Mouse (Mus musculus): ENCODE results near the gene P2rx1. TPM values are rescaled to one million over a fixed set of nuclear protein-coding genes. Genes with fewer than 3 reads are reported as not detected.

Gene P2rx1
- polyA plus RNA-seq, 1 experiment = 400 TPM

- H3K27me3 ChIP-seq (replicated peaks) = peaks cover 17% of the 10 kb centered on the region
- H3K36me3 ChIP-seq (replicated peaks; ENCODE audit: low read length) = peaks cover 85% of the 10 kb centered on the region
- H3K4me3 ChIP-seq (replicated peaks) = peak within 1 kb of the TSS; percentile 92
- no peak for TF ChIP-seq GATA1 (IDR thresholded peaks at IDR 0.05; ENCODE audit: borderline replicate concordance, low read length)
- TF ChIP-seq FLI1 (IDR thresholded peaks at IDR 0.05; ENCODE audit: low read length) = no peak
- H3K4me1 ChIP-seq = peaks cover 86% of the 10 kb centered on the region
- no peaks in the 10 kb centered on the region for H3K9me3 ChIP-seq
Observed at GRCm38 (mm10) chr11:73018471-73019146, 19.7 kb downstream of the P2rx1 start, which contains the start of gene Camkk1. Gene Camkk1 (plus strand): TSS chr11:73019008.

- Histone ChIP-seq H3K4me3 (replicated peaks) (peak overlapping the region; percentile 92), H3K27me3 (replicated peaks) (peaks cover 17% of the 10 kb centered on the region), H3K4me1 (peaks cover 88% of the 10 kb centered on the region), H3K9me3 (no peaks in the 10 kb centered on the region), H3K36me3 (replicated peaks; ENCODE audit: low read length) (peaks cover 85% of the 10 kb centered on the region)
- TF ChIP-seq GATA1 (IDR thresholded peaks at IDR 0.05; ENCODE audit: borderline replicate concordance, low read length) (no peak), FLI1 (IDR thresholded peaks at IDR 0.05; ENCODE audit: low read length) (no peak)
Observed at GRCm38 (mm10) chr11:73019147-73019795, 20.4 kb downstream of the P2rx1 start.

GRCm38 (mm10) chr11:73020953-73021800 is 22.3 kb downstream of the P2rx1 start:
- H3K4me1 ChIP-seq = peaks cover 90% of the 10 kb centered on the region
- H3K4me3 ChIP-seq (replicated peaks) = peak overlapping the region; percentile 40
- peaks cover 17% of the 10 kb centered on the region for H3K27me3 ChIP-seq (replicated peaks)
- TF ChIP-seq GATA1 (IDR thresholded peaks at IDR 0.05; ENCODE audit: borderline replicate concordance, low read length) = no peak
- TF ChIP-seq FLI1 (IDR thresholded peaks at IDR 0.05; ENCODE audit: low read length) = no peak
- no peaks in the 10 kb centered on the region for H3K9me3 ChIP-seq
- peaks cover 84% of the 10 kb centered on the region for H3K36me3 ChIP-seq (replicated peaks; ENCODE audit: low read length)

- Histone ChIP-seq H3K27me3 (replicated peaks) (peaks cover 17% of the 10 kb centered on the region), H3K4me1 (peaks cover 86% of the 10 kb centered on the region), H3K9me3 (no peaks in the 10 kb centered on the region), H3K4me3 (replicated peaks) (no peak overlapping the region), H3K36me3 (replicated peaks; ENCODE audit: low read length) (peaks cover 86% of the 10 kb centered on the region)
- TF ChIP-seq GATA1 (IDR thresholded peaks at IDR 0.05; ENCODE audit: borderline replicate concordance, low read length) = no peak
- no peak for TF ChIP-seq FLI1 (IDR thresholded peaks at IDR 0.05; ENCODE audit: low read length)
Observed at GRCm38 (mm10) chr11:73023099-73023498, 24.2 kb downstream of the P2rx1 start.

- H3K27me3 ChIP-seq (replicated peaks) = peaks cover 17% of the 10 kb centered on the region
- TF ChIP-seq FLI1 (IDR thresholded peaks at IDR 0.05; ENCODE audit: low read length) (no peak), GATA1 (IDR thresholded peaks at IDR 0.05; ENCODE audit: borderline replicate concordance, low read length) (no peak)
- no peak overlapping the region for H3K4me3 ChIP-seq (replicated peaks)
- peaks cover 93% of the 10 kb centered on the region for H3K36me3 ChIP-seq (replicated peaks; ENCODE audit: low read length)
- peaks cover 79% of the 10 kb centered on the region for H3K4me1 ChIP-seq
- no peaks in the 10 kb centered on the region for H3K9me3 ChIP-seq
Observed at GRCm38 (mm10) chr11:73023827-73024226, 24.9 kb downstream of the P2rx1 start.

- Histone ChIP-seq H3K36me3 (replicated peaks; ENCODE audit: low read length) (peaks cover 96% of the 10 kb centered on the region), H3K4me1 (peaks cover 74% of the 10 kb centered on the region), H3K4me3 (replicated peaks) (peak overlapping the region; percentile 38), H3K27me3 (replicated peaks) (peaks cover 12% of the 10 kb centered on the region), H3K9me3 (no peaks in the 10 kb centered on the region)
- TF ChIP-seq FLI1 (IDR thresholded peaks at IDR 0.05; ENCODE audit: low read length) = no peak
- no peak for TF ChIP-seq GATA1 (IDR thresholded peaks at IDR 0.05; ENCODE audit: borderline replicate concordance, low read length)
Observed at GRCm38 (mm10) chr11:73024236-73024904, 25.5 kb downstream of the P2rx1 start.

- Histone ChIP-seq H3K27me3 (replicated peaks) (no peaks in the 10 kb centered on the region), H3K4me1 (peaks cover 63% of the 10 kb centered on the region), H3K36me3 (replicated peaks; ENCODE audit: low read length) (peaks cover 99% of the 10 kb centered on the region), H3K9me3 (no peaks in the 10 kb centered on the region), H3K4me3 (replicated peaks) (no peak overlapping the region)
- TF ChIP-seq GATA1 (IDR thresholded peaks at IDR 0.05; ENCODE audit: borderline replicate concordance, low read length) (no peak), FLI1 (IDR thresholded peaks at IDR 0.05; ENCODE audit: low read length) (no peak)
Observed at GRCm38 (mm10) chr11:73026961-73027360, 28.1 kb downstream of the P2rx1 start.

GRCm38 (mm10) chr11:73030821-73031498 is 32.1 kb downstream of the P2rx1 start:
- Histone ChIP-seq H3K4me3 (replicated peaks) (peak overlapping the region; percentile 85), H3K27me3 (replicated peaks) (no peaks in the 10 kb centered on the region), H3K9me3 (no peaks in the 10 kb centered on the region), H3K36me3 (replicated peaks; ENCODE audit: low read length) (peaks cover 100% of the 10 kb centered on the region), H3K4me1 (peaks cover 23% of the 10 kb centered on the region)
- TF ChIP-seq GATA1 (IDR thresholded peaks at IDR 0.05; ENCODE audit: borderline replicate concordance, low read length) = no peak
- no peak for TF ChIP-seq FLI1 (IDR thresholded peaks at IDR 0.05; ENCODE audit: low read length)

- Histone ChIP-seq H3K4me1 (peaks cover 19% of the 10 kb centered on the region), H3K27me3 (replicated peaks) (no peaks in the 10 kb centered on the region), H3K36me3 (replicated peaks; ENCODE audit: low read length) (peaks cover 100% of the 10 kb centered on the region), H3K4me3 (replicated peaks) (no peak overlapping the region), H3K9me3 (no peaks in the 10 kb centered on the region)
- TF ChIP-seq FLI1 (IDR thresholded peaks at IDR 0.05; ENCODE audit: low read length) (no peak), GATA1 (IDR thresholded peaks at IDR 0.05; ENCODE audit: borderline replicate concordance, low read length) (no peak)
Observed at GRCm38 (mm10) chr11:73031536-73031935, 32.6 kb downstream of the P2rx1 start.

All from megakaryocyte, embryonic 14.5 days (primary cell).